Mouse (Mus musculus): ENCODE results near the gene Mtss1l.
A peak's percentile ranks its signal among the peaks of the same experiment; 100 is the strongest.

Gene Mtss1l

DNA sequence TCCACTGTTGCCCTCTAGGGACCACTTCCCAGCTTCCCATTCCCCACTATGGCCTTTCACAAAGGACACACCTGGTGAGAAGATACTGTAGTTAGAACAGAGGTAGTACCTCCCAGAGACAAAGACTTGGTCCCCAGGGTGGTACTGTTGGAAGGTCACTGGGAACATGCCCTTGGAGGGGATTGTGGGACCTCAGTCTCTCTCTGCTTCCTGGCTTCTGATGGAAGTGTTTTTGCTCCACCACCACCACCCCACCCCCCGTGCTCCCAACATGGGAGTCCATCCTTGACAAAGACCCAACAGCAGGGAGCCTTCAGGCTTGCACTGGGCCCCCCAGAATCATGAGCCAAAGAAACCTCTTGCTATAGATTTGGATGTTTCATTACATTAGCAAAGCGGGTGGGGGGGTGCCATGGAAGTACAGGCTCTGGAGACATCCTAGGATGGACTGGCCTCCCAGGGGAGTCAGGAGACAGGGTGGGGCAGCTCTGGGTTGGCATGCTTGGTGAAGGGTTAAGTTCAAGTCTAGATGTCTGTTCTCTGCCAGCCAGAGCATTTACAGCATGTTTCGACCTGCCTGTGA, 14.9 kb upstream of the Mtss1l start:
- DNase-seq = peak; percentile 71

DNA sequence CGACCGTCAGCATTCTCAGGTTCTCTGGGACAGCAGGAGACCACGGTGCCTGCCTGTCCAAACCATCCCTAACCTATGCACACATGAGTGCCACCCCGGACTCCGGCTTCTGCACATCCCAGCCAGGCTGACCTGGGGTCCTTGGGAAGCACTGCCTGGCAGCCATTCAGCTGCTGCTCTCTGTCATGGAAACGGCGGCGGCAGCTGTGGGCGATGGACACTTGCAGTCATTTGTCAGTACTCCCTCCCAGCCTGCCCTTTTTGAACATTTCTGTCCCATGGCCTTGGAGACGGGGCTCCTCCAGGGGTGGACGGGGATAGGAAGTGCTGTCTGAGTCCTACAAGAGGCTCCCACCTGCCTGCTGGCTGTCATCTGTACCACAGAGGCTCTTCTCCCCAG, 12.8 kb upstream of the Mtss1l start:
- DNase-seq = peak; percentile 49

DNA sequence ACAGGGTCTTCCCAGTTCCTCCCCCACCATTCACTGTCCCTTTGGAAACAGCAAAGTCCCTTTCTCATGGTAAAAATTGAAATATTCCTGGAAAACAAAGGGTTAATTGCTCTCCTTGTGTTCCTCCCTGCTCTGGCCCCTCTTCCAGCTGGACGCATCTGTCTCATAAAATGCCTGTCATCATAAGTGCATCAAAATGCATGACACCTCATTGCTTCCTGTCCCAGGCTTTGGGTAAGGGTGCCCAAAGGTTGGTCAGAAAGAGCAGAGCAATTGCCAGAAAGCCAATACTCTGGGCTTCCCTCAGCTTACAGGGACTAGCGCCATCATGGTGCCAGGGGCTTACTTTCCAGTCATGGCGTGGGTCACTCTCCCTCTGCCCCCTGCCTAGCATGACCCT, 10.7 kb upstream of the Mtss1l start:
- DNase-seq = peak; percentile 30

DNA sequence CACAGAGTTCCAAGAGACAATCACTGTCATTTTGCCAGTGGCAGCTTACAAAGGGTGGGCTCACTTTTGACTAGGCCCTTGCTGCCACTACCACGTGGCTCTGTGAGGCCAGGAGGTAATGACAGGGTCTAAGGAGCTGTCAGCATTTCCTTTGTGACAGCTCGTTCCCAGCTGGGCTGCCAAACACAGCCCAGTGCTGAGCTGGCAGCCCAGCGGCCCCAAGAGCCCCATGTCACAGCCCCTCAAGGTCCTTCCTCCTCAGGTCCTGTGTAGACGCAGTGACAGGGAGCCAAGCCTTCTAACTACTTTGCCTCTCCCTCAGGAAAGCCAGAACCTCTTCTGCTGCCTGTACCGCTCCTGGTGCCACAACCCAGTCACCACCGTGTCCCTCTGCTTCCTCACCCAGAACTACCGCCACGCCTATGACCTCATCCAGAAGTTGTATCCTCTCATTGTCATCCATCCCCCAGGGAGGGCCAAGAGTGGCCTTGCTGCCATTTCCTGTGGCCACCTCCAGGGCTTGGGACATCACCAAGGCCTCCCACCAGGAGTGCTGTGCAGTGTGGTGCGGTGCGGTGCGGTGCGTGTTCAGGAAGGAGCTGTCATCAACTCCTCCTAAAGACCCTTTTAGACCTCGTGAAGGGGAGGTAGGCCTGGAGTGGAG, 9.9 kb upstream of the Mtss1l start:
- DNase-seq = peak; percentile 44

DNA sequence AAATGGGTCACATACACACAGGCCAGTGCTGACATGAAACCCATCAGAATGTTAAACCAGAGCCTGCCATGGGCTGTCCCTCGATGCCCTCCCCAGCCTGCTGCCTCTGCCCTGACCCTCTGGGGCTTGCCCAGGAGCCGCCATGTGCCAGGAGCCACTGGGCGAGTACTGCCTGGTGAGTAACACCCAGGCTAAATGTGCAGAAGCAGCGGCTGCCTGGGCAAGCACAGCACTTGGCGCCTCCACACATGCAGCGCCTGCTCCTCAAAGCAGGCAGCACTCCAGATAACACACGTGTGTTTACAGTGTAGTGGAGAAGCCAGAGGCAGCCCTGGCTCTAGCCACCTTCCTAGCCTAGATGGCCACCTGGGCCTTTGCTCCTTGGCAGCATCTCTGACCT, 8.2 kb upstream of the Mtss1l start:
- peak; percentile 63 for DNase-seq

DNA sequence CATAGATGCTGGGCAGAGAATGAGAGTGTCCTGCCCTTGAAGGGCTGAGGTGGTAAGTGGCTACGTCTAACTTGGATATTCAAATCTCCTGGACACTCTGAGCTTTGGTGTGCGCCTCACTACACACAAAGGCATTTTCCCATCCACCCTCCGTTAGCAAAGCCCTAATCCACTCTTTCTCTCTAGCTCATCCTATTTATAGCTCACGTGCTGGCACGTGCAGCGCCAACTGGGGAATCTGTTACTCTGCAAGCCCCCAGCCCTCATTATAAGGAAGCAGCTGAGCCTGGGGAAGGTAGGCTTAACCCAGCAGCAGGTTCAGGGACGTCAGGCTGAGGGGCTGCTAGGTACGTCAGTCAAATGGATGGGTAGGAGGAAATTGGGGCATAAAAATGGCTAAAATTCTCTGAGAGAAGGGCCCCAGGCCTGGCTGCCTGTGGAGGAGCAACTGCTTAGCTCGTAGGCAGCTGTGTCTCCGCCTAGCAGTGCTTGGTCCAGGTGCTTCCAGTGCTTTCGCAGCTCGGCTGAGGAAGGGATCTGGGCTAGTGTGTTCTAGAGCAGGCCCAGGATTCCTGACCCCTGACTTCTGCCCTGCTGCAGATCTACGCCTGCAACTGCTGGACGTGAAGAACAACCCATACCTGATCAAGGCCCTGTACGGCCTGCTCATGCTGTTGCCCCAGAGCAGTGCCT, 6.3 kb upstream of the Mtss1l start:
- no peak for DNase-seq

DNA sequence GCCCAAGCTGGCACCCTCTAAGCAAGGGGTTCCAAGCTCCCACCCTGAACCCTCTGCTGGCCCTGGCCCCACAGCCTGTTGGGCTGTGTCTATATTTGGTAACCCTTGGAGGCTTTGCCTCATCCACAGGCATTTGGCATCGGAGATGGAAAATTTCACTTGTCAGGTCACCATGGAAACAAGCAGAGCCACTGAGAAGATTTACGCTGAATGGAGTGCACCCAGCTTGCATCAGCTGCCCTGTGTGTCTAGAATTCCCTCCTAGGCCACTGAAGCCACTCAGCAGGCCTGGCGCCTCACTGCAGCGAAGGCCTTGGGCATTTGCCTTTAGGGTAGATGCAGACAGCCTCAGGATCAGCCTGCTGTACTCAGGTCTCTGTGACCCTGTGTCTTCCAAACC, 5.2 kb upstream of the Mtss1l start:
- peak; percentile 88 for DNase-seq

DNA sequence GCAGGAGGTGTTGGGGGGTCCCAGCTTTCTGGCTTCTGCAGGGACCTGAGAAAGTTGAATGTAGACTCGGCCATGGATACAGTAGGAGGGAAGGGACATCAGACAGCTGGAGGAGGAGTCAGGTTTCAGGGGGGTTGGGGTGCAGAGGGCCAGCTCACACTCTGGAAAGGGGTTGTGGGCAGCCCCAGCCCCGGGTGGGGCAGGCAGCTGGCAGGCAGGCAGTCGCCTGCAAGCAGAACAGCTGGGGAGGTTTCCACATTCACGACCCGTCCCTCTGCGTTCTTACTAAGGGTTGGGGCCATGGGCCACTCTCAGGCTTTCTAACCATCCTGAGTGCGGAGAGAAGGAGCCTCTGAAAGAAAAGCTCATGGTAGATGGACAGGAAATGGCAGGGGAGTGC, 4.1 kb upstream of the Mtss1l start:
- no peak for DNase-seq

DNA sequence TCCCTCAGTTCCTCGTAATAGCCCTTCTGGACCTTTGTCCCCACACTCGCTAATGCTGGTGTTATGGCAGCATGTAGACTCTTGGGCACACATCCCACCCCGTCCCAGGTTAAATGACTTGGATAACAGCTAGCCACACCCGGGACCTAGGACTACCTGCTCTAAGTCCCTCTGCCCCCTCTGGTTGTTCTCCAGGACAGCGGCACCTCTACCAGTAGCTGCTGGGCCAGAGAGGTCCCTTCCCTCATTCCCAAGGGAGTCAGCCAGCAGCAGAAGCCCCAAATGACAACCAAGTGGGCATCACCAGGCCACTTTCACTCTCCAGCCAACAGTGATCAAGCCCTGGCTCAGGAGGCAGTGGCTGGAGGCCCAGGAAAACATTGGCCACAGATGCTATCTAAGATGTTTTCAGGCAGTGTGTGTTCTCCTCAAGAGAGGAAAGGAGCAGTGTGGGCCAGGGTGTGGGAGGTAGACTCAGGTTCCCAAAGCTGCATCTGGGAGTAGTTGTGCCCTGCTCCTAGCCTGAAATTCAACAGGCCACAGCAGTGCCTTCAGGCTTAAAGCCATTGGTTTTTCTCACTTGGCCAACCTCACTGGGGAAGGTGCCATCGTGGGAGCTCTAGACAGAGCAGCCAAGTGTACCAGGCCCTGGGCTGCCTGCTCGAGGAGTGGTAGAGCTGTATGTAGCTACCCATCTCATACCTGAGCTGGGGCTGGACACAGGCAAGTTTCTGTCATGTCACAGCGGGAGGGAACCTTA, 2.9 kb upstream of the Mtss1l start:
- DNase-seq = no peak

DNA sequence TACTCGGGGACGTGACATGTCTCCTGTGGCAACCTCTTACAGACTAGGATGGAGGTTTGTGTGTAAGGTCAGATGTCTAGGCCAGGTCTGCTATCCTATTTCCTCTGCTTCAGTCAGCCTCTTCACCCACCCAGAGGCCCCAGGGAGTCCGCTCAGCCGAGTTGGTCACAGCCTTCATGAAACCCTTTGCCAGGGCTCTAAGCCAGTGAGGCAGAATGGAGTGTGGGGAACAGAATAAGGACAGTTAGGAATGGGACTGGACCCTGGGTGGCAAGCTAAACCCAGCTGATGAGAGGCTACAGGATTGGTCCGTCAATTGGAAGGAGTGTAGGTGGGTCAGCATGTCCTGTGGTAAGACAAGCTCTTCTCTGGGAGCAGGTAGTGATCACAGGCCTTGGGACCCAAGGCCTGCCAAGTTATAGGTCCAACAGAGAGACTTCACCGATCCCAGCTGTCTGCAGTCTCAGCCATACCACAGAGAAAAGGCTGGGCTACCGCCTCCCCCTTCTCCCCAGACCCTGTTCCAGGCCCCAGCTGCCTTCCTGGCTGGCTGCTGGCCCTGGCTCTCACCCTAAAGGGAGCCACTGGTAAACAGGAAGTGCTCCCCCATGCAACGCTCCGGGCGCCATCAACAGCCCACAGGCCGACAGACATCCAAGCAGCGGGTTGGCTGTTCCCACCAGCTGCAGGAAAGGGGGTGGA, 2.2 kb upstream of the Mtss1l start:
- peak; percentile 72 for DNase-seq

DNA sequence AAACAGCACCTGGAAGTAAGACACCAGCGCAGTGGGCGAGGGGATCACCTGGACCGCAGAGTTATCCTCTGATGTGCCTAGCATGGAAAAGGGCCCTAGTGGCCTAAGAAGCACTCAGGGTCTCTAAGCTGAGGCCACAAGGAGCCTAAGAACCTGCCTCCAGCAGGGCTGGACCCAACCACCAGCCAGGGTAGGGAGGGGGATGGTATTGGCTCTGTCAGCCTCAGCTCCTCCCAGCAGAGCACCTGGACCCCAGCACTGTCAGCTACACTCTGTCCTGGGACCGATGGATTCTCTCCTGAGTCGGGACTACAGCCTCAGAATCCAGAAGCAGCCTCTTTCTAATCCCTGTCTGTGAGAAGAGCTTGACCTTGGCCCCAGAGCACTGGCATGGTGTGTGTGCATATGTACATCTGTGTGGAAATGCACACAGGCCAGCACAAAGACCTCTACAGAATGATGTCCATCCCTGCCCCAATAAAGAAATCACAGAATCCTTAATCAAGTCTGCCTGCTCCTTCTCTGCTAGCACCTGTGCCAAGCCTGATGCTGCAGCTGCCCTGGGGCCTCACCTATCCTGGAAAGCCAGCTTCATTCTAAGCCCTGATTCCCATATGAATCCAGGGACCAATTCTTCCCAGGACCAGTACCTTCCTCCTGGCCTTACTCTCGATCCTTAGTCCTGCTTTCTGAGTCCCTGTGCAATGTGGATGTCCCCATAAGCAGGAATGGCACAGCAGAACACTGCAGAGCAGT, 1.2 kb upstream of the Mtss1l start:
- no peak for DNase-seq

DNA sequence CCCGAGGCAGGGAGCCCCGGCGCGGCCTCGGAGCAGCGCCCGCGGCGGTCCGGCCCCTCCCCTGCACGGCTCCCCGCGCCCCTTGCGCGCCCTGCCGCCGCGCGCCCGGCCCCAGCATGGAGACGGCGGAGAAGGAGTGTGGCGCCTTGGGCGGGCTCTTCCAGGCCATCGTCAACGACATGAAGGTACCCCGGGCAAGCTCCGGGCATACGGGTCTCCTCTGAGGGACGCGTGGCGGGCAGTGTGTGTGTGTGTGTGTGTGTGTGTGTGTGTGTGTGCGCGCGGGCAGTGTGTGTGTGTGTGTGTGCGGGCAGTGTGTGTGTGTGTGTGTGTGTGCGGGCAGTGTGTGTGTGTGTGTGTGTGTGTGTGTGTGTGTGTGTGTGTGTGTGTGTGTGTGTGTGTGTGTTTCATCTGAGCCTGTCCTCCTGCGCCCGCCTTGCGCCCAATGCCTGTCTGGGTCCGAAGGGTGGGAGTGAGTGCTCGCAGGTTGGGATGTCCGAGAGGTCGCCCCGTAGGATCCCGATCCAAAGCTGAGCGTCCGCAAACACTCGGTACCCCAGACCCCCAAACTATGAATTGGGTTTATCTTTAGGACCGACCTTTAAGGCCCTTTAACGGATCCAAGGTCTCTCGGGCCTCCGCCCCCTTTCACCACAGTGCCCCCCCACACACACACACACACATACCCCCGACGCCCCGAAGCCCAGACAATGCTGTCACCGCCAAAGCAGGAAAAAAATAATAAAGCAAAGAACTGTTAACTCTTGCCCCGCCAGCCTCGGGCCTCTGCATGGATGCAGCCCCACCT, 534 bp downstream of the Mtss1l start:
- DNase-seq = peak; percentile 72

DNA sequence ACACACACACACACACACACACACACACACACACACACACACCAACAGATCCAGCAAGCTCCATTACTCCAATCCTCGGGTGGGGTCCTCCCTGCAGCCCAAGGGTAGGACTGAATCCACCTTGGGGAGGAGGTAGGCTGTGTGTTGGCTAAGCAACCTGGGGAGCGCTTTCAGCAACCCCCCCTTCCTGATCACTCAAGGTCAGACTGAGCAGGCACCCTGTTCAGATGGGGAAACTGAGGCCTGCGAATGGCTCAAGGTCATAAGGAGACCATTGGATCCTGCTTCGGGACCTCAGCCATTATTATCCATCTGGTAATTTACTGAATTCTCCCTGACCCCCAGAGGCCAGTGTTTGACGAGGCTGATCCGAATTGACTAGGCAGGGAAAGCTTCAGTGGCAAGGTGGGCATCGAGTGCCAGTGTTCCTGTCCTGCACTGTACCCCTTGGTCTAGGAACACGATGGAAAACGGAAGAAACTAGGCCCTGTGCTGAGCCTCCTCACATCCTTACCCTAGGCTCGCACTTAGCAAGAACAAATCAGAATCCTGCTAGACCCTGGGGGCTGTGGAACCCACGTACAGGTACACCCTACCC, 1.2 kb downstream of the Mtss1l start:
- DNase-seq = no peak

DNA sequence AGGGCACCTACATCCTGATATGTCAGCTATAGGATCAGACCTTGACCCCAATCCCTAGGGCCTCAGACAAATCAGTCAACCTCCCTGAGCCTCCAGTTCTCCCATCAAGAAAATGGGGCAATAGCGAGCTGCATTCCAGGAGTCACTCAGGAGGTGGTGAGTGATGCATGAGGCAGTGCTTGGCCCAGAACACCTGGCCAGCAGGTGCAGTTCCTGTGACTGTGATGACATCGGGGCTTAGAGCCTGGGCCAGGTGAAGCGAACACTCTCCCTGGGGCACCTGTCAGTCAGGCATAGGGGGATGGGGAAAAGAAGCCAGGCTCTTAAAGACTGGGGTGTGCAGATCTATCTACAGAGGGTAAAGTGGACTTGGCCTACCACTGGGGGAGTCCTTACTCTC, 3.2 kb downstream of the Mtss1l start:
- DNase-seq = no peak

DNA sequence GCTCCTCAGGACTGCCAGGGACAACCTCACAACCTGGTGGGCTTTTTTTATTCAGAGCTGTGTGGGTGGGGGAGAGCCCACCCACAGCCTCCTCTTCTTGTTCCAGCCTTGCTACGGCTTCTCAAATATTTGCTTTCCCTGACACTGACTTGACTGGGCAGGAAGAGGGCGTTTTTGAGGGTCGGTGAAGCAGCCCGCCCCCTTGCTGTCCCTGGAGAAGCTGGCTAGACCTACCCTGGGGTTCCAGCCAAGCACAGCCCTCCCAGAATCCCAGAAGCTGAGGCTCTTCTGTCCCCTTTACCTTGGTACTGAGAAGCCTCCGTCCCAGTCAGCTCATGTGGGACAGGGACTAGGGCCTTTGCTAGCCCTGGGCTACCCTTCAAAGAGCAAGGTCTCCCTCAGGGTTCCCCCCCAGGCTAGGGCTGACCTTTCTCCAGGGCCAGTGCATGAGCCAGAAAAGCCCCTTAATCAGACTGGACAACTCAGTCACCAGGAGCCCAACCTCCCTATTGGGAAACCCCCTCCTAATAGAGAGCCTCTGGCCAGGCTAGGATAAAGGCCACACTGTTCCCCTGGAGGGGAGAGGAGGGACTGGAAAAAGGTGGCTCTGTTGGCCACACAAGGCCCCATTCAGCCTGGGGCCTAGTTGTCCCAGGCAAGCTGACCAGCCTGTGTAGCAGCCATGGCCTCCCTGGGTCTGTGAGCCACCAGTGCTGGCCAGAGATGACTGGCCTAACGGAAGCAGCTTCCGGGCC, 4.0 kb downstream of the Mtss1l start:
- no peak for DNase-seq

DNA sequence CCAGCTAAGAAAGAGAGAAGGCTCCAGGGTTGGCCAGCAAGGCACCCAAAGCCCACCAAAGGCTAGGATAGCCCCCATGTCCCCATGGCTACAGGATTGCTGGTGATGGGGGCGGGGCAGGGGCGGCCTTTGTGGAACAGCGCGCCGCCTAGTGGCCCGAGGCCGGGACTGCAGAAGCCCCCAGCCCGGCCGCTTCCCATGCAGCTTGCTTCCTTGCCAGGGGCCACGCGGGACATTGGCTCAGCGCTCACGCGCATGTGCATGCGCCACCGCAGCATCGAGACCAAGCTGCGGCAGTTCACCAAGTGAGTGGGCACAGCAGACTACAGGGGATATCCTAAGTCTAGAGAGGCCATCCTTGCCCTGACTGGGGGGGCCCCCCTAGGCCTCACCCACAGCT, 5.6 kb downstream of the Mtss1l start:
- DNase-seq = peak; percentile 72

DNA sequence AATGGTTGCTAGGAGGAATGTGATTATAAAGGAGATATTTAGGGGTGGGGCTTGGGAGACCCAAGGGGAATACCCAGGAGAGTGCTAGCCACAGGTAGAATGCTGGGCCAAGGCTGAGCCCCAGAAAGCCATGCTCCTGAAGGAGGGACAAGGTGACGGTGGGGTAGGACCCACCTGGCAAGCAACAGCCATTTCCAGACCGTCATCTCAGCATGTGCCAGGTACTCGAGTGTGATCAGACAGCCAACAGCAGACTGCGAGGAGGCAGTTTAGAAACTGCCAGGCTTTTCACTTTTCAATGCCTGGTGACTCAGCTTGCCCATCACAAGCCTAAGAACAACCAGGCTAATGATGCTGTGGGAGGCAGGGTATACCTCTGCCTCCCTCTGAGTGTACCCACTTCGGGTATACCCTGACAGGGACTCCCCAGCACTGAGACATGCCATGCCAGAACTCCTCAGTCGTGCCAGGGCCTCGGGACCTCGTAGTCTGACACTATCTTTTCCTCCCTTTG, 10.1 kb downstream of the Mtss1l start:
- DNase-seq = peak; percentile 54

DNA sequence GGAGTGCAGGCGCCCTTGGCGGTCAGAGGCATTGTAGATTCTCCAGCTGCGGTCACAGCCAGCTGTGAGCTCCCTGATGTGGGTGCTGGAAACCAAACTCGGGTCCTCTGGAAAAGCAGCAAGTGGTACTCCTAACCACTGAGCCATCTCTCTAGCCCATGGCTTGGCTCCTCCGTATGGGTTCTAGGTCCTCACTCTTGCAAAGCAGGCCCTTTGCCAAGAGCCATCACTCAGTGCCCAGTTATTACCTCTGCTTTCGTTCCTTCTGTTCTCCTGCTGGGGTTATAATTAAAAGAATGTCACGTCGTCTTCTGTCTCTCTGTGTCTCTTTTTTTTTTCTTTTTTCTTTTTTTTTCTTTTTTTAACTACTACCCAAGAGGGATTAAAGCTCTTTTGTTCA, 11.8 kb downstream of the Mtss1l start:
- DNase-seq = peak; percentile 74

DNA sequence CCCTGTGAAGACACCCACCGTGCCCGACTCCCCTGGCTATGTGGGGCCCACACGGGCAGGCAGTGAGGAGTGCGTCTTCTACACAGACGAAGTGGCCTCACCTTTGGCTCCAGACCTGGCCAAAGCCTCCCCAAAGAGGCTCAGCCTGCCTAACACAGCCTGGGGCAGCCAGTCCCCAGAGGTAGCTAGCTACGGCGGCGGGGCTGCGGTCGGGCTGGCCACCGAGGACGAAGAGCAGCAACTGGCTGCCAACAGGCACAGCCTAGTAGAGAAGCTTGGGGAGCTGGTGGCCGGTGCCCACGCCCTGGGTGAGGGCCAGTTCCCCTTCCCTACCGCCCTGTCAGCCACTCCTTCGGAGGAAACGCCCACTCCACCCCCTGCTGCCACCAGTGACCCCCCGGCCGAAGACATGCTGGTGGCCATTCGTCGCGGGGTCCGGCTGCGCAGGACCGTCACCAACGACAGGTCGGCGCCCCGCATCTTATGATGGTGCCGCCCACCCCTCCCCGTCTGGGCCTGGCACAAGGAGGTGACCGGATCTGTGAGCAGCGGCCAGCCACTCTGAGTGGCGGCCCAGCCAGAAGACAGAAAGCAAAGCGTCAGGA, 17.4 kb downstream of the Mtss1l start:
- peak; percentile 48 for DNase-seq

Data from cerebellum, adult 9-11 months (tissue).